Mouse (Mus musculus) embryo, embryonic 10 days (tissue): Measurements from ENCODE around the gene Serpinb12.
A peak's percentile ranks its signal among the peaks of the same experiment; 100 is the strongest.
"Not testable (repeated sequence)": the region's sequence is repeated elsewhere in the genome, so short reads cannot be mapped to it uniquely, and the experiment has no call there.

Source experiments
- DNase-seq: peaks from one replicate; pipeline ENCODE4 v3.0.0-alpha.2; 2015; ENCODE audit warnings: low spot score

The Serpinb12 gene

DNA sequence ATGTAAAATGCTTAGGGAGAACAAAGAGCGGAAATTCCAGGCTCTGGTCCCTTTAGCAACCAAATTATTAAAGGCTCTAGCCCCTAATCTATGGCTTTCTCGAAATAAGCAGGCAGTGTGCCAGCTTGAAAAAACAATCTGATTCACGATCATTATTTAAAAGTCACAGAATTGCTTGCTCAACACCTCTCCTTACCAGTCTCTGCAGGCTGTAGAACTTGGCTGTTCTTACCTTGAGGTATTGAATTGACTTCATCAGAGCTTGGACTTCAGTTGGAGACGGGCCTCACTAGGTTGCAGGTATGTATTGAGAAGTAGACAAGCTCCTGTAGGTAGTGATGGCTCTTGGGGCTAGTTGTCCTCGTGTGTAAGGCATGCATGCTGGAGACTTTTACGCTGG is at the start of gene Serpinb12:
TSS of gene Serpinb12 (plus strand) at position 185 of the 400 bp plus-strand sequence.
- DNase-seq: no peak

- DNase-seq: not testable (repeated sequence)
Observed at GRCm38 (mm10) chr1:106895142-106895541, 39.1 kb upstream of the Serpinb12 start.

DNA sequence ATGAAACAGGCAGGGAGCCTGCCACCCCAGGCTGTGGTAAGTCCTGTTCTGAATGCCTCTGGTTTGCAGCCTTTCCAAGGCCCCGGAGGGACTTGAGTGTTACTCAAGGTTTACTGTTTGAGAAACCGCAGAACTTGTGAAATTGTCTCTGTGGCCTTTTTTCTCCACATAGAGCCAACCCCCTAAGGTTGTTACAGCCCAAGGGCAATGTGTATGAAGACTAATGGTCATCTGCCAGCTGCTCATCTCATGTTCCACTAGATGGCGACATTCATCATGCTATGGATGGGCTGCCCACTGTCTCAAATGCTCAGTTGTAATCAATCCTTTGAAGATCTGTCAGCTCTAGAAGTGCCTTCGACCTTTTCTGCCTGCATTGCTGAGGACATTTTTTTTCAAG is 32.8 kb upstream of the Serpinb12 start:
- peak; percentile 81 for DNase-seq

- DNase-seq: no peak
Observed at GRCm38 (mm10) chr1:106931954-106932353, 2.3 kb upstream of the Serpinb12 start.

GRCm38 (mm10) chr1:106933658-106934057 is 591 bp upstream of the Serpinb12 start:
- DNase-seq: no peak

GRCm38 (mm10) chr1:106947217-106947616 is 13.0 kb downstream of the Serpinb12 start:
- DNase-seq: no peak

DNA sequence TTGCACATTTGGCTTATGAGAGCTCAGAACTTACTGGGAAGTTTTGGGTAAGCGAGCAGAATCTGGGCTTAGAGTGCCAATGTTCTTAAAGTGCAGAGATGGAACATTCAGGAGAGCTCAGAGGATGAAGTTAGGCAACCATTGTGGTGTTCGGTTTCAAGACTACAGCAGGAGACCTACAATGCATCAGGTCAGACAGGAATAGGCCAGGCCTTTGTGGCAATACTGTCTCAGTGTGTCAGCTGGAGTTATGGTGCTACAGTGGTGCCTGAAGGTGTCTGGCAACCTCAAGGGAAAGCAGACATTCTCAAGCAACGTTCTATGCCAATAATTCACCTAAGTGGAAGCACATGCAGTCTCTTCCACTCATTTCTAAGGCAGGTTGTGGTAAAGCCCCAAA is 25.7 kb downstream of the Serpinb12 start:
- no peak for DNase-seq

DNA sequence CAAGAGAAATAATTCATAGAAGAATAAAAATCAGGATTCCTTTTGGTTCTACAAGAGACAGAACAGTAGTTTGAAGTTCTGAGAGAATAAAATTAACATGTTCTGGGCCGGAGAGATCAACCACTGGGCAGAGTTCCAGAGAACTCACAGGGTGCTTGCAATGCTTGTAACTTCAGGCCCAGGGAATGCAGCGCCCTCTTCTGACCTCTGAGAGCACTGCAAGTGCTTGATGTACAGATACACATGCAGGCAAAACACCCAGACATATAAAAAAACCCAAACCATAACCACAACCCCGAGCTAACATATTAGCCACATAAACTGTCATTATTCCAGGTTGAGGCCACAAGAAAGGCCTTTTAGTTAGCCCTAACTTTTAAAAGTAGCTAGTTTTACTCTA is 26.8 kb downstream of the Serpinb12 start:
- no peak for DNase-seq

DNA sequence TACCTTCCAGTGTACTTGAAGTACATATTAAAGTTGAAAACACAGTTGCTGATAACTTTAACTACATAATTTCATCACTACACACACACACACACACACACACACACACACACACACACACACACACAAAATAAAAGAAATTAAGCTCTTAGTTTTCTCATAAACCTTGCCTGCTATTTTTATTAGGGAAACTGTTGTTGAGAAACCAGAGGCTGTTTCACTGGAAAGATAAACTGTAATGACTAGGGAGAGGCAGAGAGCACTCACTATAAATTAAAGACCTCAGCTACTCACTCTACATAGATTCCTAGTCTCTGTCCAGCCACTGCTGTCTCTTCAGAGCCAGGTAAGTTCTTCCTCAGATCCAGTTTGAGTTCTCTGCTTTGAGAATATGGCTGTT is 46.4 kb downstream of the Serpinb12 start, which contains the start of gene Serpinb13:
TSS of gene Serpinb13 (plus strand) at position 301 of the 400 bp plus-strand sequence.
- DNase-seq: no peak

DNA sequence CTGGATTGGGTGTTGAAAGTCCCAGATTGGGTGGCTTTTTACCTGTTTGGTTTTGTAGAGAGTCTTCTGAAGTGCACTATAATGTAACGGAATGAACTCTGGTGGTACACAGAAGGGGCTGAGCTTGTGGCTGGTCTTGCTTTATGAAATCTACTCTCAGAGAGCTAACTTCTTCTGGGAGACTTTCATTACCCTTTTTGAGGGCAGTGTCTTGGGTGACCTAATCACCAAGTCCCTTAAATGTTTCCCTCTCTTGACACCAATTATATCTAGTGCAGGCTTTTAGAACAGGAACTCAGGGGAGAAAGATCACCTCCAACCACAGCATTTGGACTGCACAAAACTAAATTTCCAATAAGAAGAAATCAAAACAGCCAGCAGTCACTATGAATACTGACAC is 48.8 kb downstream of the Serpinb12 start:
- DNase-seq: no peak

DNA sequence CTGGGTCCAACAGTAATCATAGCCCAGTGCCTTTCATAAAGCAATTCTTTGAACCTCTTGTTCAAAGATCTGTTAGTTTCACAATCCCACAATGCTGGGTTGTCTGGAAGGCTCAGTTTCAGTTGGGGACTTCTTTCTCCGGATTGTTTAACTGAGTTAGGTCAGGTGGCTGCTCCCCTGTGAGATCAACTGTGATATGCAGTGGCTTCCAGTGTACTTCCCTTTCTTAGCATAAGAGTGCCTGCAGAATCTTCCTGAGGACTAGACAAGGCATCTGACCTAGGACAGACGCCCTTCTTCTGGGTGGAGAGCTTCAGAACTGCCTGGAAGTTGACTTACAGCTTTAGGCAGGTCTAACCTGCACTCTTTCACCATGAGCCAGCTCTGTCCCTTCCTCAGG is 49.6 kb downstream of the Serpinb12 start:
- DNase-seq: no peak

DNA sequence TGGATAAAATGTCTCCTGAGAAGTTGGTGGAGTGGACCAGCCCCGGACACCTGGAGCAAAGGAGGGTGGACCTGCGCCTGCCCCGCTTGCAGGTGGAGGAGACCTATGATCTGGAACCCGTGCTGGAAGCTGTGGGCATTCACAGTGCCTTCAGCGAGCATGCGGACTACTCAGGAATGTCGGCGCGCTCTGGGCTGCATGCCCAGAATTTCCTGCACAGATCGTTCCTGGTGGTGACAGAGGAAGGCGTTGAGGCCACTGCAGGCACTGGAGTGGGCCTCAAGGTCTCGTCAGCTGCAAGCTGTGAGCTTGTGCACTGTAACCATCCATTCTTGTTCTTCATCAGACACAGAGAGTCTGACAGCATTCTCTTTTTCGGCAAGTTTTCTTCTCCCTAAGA is 66.2 kb downstream of the Serpinb12 start:
- no peak for DNase-seq

- no peak for DNase-seq
Observed at GRCm38 (mm10) chr1:107001754-107002153, 67.5 kb downstream of the Serpinb12 start.

DNA sequence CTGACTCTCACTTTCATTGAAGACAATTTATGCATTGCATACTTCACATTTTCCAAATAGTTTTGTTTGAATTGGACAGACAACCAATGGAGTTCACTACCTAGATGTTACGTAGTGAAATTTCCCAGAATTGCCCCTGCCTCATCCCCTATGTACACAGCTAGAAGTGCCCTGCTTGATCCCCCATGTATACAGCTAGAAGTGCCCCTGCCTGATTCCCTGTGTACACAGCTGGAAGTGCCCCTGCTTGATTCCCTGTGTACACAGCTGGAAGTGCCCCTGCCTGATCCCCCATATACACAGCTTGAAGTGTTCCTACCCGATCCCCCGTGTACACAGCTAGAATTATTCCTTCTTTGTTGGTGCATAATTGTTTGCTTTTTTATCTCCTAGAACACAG is 72.1 kb downstream of the Serpinb12 start:
- no peak for DNase-seq
